Mouse (Mus musculus) MN1 (cell line): ENCODE results near the gene Ddx24.

ENCODE experiments used
- DNase-seq: peaks from one replicate; pipeline ENCODE4 v3.0.0-alpha.2; 2016; ENCODE audit warnings: low spot score

The Ddx24 gene

DNA sequence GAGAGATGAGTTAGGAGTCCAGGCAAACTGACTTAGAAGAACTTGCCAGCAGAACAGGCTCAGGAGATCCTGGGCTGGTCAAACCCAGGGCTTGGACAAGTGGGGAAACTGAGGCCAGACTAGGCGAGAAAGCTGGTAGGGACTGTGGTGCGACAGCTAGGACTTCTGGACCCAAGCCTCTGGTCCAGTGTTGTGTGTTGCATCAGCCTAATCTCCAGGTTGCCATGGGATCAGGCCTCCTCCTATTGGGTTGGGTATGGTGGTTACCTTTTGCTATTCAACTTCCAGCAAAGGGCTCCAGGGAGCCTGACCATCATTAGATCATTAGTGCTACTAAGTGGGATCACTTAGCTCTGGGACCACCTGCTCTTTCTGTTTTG, 36.3 kb downstream of the Ddx24 start:
- DNase-seq, result peak; percentile 30

DNA sequence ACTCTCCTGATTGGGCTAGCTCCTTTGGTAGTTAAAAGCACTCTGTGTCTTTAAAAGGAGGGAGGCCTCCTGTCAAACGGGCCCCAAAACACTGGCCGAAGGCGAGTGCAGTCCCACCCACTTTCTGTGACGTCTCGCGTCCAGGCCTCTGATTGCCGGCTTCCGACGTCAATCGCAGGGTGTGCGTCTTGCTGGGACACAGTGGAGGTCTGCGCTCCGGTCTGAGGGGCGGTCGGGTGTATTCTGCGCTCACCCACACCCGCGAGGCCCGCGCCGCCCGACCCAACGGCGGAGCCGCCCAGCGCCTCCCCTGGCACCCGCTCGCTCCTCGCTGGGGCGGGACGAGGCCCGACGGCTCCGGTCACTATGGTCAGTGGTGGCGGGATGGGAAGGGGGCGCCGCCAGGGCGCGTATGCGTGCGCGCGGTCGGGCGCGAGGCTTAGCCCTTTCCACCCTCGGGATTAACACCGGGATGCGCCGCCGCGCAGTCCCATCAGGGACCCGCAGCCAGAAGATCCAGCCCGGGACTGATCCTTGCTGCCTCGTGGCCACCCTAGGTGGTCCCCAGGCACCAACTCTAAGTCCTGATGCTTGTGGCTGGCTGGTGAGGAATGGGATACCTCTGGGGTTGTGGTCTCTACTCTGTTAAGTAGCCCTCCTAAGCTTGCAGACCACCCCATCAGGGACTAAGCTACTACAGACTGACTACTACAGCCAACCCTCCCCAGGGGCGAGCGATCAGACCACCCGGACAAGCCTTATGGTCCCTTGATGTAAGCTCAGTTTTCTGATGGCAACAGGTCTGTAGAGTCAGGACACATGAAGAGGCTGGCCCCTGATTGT, 36.9 kb downstream of the Ddx24 start, which contains the start of gene Otub2:
TSS of gene Otub2 (plus strand) at position 178 of the 843 bp plus-strand sequence.
- DNase-seq, result peak; percentile 94

DNA sequence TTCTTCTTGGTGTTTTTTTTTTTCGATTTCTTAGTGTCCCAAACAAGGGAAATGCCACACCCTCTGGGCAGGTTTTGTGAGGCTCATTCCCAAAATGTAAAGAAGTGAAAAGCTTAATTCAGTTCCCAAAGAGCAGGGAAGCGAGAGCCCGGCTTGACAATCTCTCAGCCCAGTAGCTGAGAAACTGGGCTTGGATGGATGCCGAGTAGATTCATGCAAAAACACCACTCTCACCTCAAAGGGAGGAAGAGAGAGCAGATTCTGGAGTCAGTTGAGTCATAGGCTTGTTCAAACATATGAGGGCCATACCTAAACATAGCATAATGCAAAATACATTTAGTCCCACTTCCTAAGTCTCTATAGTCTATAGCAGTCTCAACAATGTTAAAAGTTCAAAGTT, 45.4 kb downstream of the Ddx24 start:
- DNase-seq, result no peak

DNA sequence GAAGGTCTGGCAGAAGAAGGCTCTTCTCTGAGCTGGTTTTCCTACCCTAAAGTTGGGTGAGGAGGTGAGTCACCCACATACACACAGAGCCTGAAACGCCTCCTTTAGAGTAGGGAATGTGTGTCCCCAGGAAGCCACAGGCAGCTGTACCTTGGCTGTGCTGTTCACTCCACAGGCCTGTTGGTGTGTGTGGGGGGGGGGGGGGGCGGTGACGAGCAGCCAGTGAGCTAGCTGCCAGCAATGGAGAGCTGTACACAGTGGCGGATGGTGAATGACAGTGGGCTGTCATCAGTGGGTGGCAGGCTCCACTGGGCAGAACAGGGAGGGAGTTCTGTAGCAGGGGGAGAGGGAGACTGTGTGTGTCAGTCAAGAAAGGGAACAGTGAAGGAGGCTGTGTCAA, 48.9 kb downstream of the Ddx24 start:
- no peak for DNase-seq

DNA sequence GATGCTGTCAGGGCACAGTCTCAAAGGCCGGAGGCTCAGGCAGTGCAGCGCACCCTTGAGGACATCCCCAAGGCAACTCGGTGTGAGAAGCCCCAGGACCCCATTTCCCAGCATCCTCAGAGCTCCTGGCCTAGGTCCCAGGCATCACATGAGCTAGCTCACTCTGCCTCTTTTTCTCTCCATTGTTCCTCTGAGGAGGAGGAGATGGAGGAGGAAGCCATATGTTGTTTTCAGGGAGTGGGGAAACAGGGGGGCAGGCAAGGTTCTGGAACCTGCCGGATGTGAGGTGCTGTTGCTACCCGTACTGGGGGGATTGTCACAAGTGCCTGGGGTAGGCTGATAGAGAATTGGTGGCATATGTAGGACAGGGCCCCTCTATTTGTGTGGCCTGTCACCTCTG, 49.5 kb downstream of the Ddx24 start:
- no peak for DNase-seq

DNA sequence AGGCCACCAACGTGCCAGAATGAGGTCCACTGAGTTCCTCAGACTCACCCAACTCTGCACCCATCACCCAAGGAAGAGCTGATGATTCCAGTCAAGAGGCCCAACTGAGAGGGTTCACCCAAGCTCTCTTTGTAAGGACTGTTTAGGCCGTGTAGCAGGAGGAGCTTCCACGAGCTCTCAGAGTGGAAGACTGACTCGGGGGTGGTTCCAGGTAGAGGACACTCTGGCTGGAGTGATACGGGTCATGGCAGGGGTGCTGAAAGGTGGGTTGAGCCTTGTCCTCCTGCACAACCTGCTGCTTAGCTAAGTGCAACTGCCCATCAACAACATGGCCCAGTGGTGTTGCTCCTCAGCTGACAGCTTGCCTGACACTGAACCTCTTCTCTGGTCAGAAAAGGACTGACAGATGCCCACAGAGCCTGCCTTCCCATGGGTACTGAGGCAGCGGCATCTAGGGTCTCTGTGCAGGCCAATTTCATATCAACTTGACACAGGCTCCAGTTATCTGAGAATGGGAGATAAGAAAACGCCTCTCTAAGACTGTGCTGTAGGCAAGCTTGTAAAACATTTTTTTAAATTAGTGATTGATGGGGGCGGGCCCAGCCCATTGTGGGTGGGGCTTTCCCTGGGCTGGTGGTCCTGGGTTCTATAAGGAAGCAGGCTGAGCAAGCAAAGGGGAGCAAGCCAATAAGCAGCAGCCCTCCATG, 51.9 kb downstream of the Ddx24 start:
- no peak for DNase-seq

DNA sequence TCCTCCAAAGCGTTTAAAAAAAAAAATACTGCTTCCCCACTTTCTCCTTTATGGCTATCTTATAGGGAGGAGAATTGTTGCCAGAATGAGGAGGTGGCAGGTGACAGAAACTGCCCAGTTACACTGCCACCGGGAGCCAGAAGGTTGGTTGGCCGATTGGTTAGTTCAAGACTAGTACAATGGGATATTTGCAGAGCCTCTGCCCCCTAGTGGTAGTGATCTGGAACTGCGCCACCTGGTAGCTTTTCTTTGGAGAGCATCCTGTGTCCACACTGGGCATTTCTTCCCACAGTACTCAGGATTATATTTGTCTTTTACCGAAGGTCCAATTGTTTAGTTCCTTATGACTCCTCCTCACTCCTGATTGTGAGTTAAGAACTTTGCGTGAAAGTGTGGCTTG, 53.9 kb downstream of the Ddx24 start:
- peak; percentile 19 for DNase-seq

DNA sequence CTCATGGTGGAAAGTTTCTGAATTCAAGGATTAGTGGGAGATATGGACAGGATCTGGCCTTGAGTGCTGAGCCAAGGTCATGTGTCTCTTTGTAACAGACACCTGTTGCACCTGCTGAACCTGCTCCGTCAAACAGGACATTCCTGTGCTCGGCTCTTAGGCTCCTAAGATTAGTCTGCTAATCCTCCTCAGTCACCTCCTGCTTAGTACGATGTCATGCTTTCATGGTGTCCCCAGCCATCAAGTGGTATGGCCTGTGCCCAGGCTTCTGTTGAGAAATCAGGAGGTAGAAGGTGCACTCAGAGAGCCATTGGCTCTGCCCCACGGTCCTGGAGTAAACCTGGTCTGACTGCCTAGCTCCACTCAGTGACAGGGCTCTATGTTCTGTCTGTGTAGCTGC, 54.8 kb downstream of the Ddx24 start:
- DNase-seq, result no peak

DNA sequence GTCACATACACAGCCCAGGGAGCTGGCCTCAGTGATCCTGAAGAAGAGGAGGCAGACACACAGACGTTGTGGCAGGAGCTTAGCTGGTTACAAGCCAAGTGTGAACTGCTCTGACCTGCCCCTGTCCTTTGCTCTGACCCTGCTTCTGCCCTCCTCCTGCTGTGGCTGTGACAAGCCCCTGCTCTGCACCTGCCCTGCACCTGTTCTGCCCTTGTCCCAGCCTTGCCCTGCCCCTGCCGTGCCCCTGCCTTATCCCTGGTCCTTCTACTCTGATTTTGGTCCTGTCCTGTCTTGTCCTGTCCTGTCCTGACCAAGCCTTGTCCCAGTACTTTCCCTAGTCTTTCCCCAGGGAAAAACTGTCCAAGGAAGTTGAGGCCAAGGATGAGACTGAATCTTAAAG, 56.9 kb downstream of the Ddx24 start:
- DNase-seq, result no peak

DNA sequence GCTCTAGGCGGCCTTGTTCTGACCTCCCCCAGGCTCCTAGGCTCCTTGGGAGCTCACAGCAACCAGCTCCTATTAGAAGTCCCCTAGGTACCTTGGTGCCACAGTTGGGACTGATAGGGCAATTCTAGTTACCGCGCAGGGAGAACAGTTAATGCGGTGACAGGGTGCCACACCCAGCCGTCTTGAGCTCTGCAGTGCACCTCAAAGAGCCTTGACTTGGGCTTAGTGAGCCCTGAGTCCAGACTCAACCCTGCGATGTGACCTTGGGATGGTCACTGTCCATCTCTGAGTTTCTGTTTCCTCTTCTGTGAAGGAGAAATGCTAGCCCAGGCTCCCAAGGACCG, 57.3 kb downstream of the Ddx24 start:
- no peak for DNase-seq

DNA sequence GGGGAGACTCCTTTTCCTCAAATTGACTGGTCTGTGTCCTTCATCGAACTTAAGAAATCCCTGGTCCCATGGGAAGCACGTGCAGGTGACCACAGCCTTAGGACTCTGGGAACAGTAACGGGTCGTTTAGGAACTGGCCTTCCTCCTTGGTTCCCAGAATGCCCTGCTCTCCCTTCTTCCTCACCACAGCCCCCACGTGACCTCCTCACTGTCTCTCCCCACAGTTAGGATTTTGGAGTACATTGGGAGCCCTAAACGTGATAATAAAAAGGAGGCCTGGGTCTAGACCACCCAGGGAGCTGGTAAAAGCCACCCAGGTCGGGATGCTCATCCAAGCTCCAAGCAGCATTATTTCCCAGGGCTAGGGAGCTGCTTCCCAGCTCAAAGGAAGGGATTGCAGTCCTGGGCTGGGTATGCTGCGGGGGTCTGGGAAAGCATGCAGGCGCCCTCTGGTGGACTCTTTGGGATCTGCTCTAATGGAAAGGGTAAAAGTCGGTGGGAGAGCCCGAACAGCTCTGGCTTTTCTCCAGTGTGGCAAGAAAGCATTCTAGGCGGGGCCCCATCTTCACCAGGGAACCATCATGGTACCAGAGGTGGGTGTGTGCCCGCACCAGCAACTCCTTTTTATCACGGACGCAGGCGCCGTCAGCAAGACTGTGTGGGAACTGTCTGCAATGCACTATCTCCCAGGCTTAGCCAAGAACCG, 57.9 kb downstream of the Ddx24 start:
- DNase-seq, result peak; percentile 68

DNA sequence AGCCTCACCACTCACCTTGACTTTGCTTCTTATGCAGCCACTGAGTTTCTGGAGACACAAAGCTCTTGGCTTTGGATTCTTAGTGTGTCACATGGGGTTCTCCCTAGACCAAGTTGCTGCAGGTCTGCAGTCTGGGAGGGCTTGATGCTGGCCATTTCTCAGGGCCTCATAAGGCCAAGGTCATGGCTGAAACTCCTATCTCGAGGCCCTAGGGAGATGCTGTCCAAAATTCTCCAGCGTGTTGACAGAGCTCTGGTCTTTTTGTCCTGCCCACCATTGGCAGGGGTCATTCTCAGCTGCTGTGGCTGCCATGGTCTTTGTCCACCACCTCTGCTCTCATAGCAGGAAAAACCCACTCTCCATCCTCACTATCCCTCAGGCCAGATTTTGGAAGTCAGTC, 58.5 kb downstream of the Ddx24 start:
- no peak for DNase-seq

DNA sequence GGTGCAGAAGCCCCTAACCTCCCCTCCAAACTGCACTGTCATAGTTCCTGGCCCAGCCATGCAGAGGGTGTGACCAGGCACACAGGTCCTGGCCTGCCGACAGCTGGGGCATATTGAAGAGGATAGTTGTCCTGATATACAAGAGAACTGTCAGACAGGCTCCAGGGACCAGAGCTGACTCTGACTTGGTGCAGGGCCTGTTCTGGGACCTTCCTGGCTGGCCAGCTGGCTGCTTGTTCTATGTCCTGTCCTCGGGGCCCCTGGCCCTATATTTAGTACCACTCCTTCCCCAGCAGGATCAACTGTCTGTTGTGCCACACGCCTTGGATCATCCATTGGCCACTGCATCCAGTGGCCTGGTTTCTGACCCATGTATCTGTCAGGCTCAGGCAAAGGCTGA, 63.3 kb downstream of the Ddx24 start:
- no peak for DNase-seq

DNA sequence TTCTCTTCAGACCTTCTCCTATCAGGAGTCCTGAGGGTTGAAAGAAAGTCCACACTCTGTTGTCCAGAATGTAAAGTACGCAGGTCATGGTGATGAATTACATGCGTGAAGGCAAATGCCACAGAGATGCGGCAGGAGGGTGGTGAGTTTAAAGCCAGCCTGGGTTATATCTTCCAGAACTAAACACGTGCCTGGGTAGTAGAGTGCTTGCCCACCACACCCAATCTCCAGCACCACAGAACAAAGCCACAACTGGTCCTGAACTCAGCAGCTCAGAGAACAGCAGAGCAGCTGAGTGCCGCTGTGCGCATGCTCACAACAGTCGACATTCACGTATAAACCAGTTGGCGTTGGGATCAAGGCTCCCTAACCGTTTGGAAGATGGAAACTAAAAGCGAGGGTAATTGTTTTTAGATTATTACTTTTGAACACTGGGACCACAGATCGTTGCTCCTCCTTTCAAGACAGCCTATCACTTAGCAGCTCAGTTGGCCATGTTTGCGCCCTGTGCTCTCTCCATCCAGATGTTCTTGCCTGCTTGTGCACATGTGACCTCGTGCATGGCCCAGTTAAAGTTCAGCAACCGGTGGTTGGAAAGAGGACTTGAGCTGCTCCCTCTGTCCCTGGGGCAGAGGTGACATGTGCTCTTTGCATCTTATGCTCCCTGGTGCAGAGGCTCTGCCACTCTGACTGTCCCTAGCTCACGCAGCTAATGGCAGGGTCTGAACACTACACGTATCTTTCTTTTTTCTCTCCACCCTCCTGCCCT, 63.9 kb downstream of the Ddx24 start:
- DNase-seq, result no peak

DNA sequence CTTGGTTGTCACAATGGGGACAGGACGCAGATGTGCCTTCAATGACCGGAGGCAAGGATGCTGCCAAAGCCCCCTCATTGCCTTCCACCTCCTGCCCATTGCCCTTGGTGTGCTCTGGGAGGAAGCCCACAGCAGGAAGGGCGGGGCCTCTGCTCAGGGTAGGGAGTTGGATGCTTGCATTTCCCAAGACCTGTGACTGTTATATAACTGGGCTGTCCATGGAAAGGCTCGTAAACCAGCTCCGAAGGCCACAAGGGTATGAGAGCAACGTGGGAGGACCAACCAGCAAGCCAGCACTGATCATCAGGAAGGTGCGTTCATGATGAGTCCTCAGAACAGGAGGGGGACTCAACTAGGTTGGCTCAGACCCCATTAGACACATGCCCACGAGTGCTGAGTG, 64.8 kb downstream of the Ddx24 start:
- DNase-seq, result no peak

DNA sequence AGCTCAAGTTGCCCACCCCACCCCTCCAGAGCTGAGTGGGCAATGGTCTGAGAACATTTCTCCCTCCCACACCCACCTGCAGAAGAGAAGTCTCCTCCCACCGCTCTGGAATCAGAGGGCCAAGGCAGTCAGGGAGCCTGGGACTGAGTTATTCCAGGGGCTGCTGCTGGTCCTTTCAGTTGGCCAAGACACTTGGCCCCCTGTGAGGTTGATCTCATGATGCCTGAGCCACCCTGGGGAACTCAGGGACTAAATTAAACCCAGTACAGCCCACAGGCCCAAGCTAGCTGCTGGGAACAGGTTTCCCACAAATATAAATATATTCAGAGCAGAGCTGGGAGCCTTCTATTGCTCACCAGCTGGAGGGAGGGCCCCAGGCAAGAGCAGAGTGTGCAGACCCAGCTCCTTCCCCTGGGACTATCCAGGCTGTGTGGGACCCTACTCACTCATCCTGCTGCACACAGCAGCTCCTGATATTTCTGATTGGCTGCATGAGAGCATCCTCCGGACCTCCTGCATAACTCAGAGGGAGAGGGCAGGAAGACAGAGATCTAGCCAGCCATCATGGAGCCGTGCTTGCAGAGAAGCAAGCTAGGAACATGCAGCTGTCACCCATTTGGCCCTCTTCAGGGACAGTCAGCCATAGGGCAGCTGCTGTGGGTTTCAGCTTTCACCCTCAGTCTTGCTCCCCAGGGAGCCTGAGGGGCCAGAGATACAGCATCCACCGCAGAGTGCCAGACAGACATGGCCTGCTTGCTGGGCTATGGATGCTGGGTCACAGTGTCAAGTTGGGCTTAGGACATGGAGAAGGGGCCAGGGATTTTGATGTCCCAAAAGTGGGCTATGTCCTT, 66.5 kb downstream of the Ddx24 start:
- no peak for DNase-seq

DNA sequence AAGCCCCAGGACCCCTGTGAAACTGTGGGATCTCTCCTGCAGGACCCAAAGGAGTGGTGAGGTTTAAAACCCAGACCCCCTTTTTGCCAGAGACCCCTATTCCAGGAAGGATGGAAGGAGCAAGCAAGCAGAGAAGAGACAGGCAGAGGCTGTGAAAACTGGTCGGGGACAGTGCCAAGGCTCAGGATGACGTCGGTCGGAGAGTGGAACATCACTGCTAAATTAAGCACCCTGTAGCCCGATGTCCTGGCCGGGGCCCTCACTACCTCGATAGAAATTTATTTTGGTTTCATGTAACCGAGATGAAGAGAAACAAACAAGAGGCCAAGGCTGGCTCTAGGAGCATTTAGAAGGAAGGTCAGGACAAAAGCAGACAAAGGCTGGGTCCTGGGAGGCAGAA, 67.4 kb downstream of the Ddx24 start:
- DNase-seq, result no peak
